Mouse (Mus musculus) hindbrain, postnatal 0 days (tissue): Measurements from ENCODE around the gene AU041133. TPM values are rescaled to one million over a fixed set of nuclear protein-coding genes. Genes with fewer than 3 reads are reported as not detected.
A peak's percentile ranks its signal among the peaks of the same experiment; 100 is the strongest.
"Not testable (repeated sequence)": the region's sequence is repeated elsewhere in the genome, so short reads cannot be mapped to it uniquely, and the experiment has no call there.

Source experiments
- ATAC-seq: fragments of 200-750 bp; cut with Nextera tagmentation; 2 replicates; pipeline ENCODE4 v1.8.0; 2017; ENCODE audit warnings: mild to moderate bottlenecking, moderate TSS enrichment, moderate library complexity
- DNase-seq: peaks from one replicate; pipeline ENCODE4 v3.0.0-alpha.2; 2015; ENCODE audit warnings: low spot score
- H3K27ac ChIP-seq: fragments of 300-500 bp; sonication (generic); 2 replicates; pipeline ENCODE4 v1.5.1; 2014; ENCODE audit warnings: mild to moderate bottlenecking
- H3K27me3 ChIP-seq: fragments of 300-500 bp; sonication (generic); 2 replicates; pipeline ENCODE4 v1.6.1; 2014; ENCODE audit warnings: low read length, mixed read lengths; ENCODE audit not compliant: insufficient read depth
- H3K36me3 ChIP-seq: fragments of 300-500 bp; sonication (generic); 2 replicates; pipeline ENCODE4 v1.6.1; 2014; ENCODE audit warnings: low read length, mixed read lengths; ENCODE audit not compliant: insufficient read depth
- H3K4me1 ChIP-seq: fragments of 300-500 bp; sonication (generic); 2 replicates; pipeline ENCODE4 v1.6.1; 2014; ENCODE audit warnings: antibody characterized with exemption, low read length, mixed read lengths; ENCODE audit not compliant: insufficient read depth
- H3K4me2 ChIP-seq: fragments of 300-500 bp; sonication (generic); 2 replicates; pipeline ENCODE4 v1.6.1; 2014; ENCODE audit warnings: low read depth, mild to moderate bottlenecking, low read length, moderate library complexity, mixed read lengths
- H3K4me3 ChIP-seq: fragments of 300-500 bp; sonication (generic); 2 replicates; pipeline ENCODE4 v1.5.1; 2014; ENCODE audit warnings: low read length
- H3K9ac ChIP-seq: fragments of 300-500 bp; sonication (generic); replicated peaks from 2 replicates; pipeline ENCODE4 v1.6.1; 2014; ENCODE audit warnings: mild to moderate bottlenecking, low read length, moderate library complexity, mixed read lengths
- H3K9me3 ChIP-seq: fragments of 300-500 bp; sonication (generic); 2 replicates; pipeline ENCODE4 v1.6.1; 2016; ENCODE audit warnings: low read length, mixed read lengths
- CTCF ChIP-seq: IDR thresholded peaks from 2 replicates; pipeline ENCODE4 v1.5.1; 2016; ENCODE audit warnings: antibody characterized with exemption, control low read depth, low read depth
- WGBS: fragments of 180-500 bp; shearing (Covaris S2); extraction: QIAGEN DNeasy Blood & Tissue Kit; methylation state at CpG from one replicate; pipeline ENCODE4 v1.1.7; 2014; 5-methylcytosine and 5-hydroxymethylcytosine counted together
- polyA plus RNA-seq: library from polyadenylated mRNA; unstranded; fragments of >200 nt; fragmentation: Nextera tagmentation; extraction: Ambion mirVana; gene quantifications from 2 replicates; pipeline ENCODE4 v1.2.1, GENCODE M21; 2015
- total RNA-seq: library from RNA; depleted of rRNA; stranded (reverse); fragments of >200 nt; gene quantifications from 2 replicates; pipeline ENCODE4 v1.2.3, GENCODE M21; 2014; rRNA removed

The AU041133 gene
- total RNA-seq (2.6 and 5.5 TPM in 2 replicates), polyA plus RNA-seq (7.3 and 7.9 TPM in 2 replicates)

GRCm38 (mm10) chr10:82127850-82128401 is at the start of gene AU041133:
TSS of gene AU041133 (plus strand) at chr10:82128013.
- DNase-seq: peak; percentile 94
- Histone ChIP-seq H3K4me3 (peak within 1 kb of the TSS; percentile 50), H3K9me3 (peaks cover 32% of the 10 kb centered on the region), H3K27ac (peak within 1 kb of the TSS; percentile 86), H3K27me3 (no peaks in the 10 kb centered on the region), H3K4me2 (peak within 1 kb of the TSS; percentile 58), H3K9ac (peak within 1 kb of the TSS; percentile 65), H3K36me3 (no peaks in the 10 kb centered on the region), H3K4me1 (0 out of 2 replicates have a peak, but pooled peaks cover 3% of the 10 kb centered on the region)
- WGBS: 2% methylated on average over 41 of the region's 41 CpGs
- TF ChIP-seq CTCF: no peak
- peak; percentile 100 for ATAC-seq

- H3K4me2 ChIP-seq: peak within 1 kb of the TSS; percentile 41; the same call in 1 of the 2 replicates
- not testable (repeated sequence) for H3K9ac ChIP-seq, H3K9me3 ChIP-seq, H3K36me3 ChIP-seq, H3K27me3 ChIP-seq, H3K4me1 ChIP-seq
- 20% methylated on average over 42 of the region's 42 CpGs for WGBS
- peak within 1 kb of the TSS; percentile 90 for H3K27ac ChIP-seq
- H3K4me3 ChIP-seq: peak within 1 kb of the TSS; percentile 41
- peak; percentile 87 for DNase-seq
- ATAC-seq: peak; percentile 99
Measured at GRCm38 (mm10) chr10:82082728-82083621, 44.8 kb upstream of the AU041133 start, which contains the start of gene BC024063. TSS of gene BC024063 (plus strand) at chr10:82083353.

GRCm38 (mm10) chr10:82083622-82083971 is 44.2 kb upstream of the AU041133 start:
- not testable (repeated sequence) for H3K9ac ChIP-seq, H3K9me3 ChIP-seq, H3K27me3 ChIP-seq, H3K36me3 ChIP-seq, DNase-seq, H3K4me1 ChIP-seq
- peak; percentile 34 for ATAC-seq
- peak overlapping the region; percentile 90 for H3K27ac ChIP-seq
- 20% methylated on average over 14 of the region's 14 CpGs for WGBS
- peak overlapping the region; percentile 41; the same call in 1 of the 2 replicates for H3K4me2 ChIP-seq
- peak overlapping the region; percentile 41 for H3K4me3 ChIP-seq

- Histone ChIP-seq H3K9ac (no peak overlapping the region), H3K4me2 (no peak overlapping the region), H3K27me3 (no peaks in the 10 kb centered on the region), H3K9me3 (peaks cover 24% of the 10 kb centered on the region), H3K4me1 (no peaks in the 10 kb centered on the region), H3K4me3 (no peak overlapping the region), H3K27ac (no peak overlapping the region), H3K36me3 (no peaks in the 10 kb centered on the region)
- ATAC-seq (no peak), DNase-seq (no peak)
- WGBS: 79% methylated on average over 3 of the region's 3 CpGs
- TF ChIP-seq CTCF: no peak
Measured at GRCm38 (mm10) chr10:82117206-82117605, 10.6 kb upstream of the AU041133 start.

- WGBS: 98% methylated on average over 1 of the region's 1 CpGs
- ATAC-seq: no peak
- no peak overlapping the region for H3K4me2 ChIP-seq
- no peak for TF ChIP-seq CTCF
- DNase-seq: no peak
- H3K27me3 ChIP-seq: no peaks in the 10 kb centered on the region
- no peak overlapping the region for H3K9ac ChIP-seq
- peaks cover 32% of the 10 kb centered on the region for H3K36me3 ChIP-seq
- no peak overlapping the region for H3K4me3 ChIP-seq
- H3K9me3 ChIP-seq: peaks cover 50% of the 10 kb centered on the region
- H3K4me1 ChIP-seq: no peaks in the 10 kb centered on the region
- no peak overlapping the region for H3K27ac ChIP-seq
Measured at GRCm38 (mm10) chr10:82145282-82145681, 17.5 kb downstream of the AU041133 start.

- Histone ChIP-seq H3K4me1 (no peaks in the 10 kb centered on the region), H3K27me3 (no peaks in the 10 kb centered on the region), H3K27ac (no peak overlapping the region), H3K9ac (no peak overlapping the region), H3K4me3 (no peak overlapping the region), H3K4me2 (no peak overlapping the region), H3K36me3 (peaks cover 50% of the 10 kb centered on the region), H3K9me3 (peaks cover 68% of the 10 kb centered on the region)
- 79% methylated on average over 4 of the region's 4 CpGs for WGBS
- no peak for TF ChIP-seq CTCF
- DNase-seq (no peak), ATAC-seq (no peak)
Measured at GRCm38 (mm10) chr10:82147571-82147970, 19.8 kb downstream of the AU041133 start.
